Mouse (Mus musculus) CH12.LX (cell line): ENCODE measurements around the gene Hacl1.

Source experiments
- CTCF ChIP-seq, 2 experiments: IDR thresholded peaks in 1 of 2; conservative IDR thresholded peaks in 1 of 2; 2 replicates each; pipeline ENCODE4 v1.5.1; 2011 to 2012; ENCODE audit warnings: low read depth in 2 of 2, low read length in 2 of 2, improper control_type of control experiment in 1 of 2, inconsistent platforms in 1 of 2, mild to moderate bottlenecking in 1 of 2, moderate library complexity in 1 of 2
- EP300 ChIP-seq: IDR thresholded peaks from 2 replicates; pipeline ENCODE4 v1.6.1; 2011; ENCODE audit warnings: low read length, improper control_type of control experiment
- MAZ ChIP-seq: IDR thresholded peaks from 2 replicates; pipeline ENCODE4 v1.6.1; 2012; ENCODE audit warnings: low read depth, mild to moderate bottlenecking, inconsistent platforms, low read length, improper control_type of control experiment, moderate library complexity
- NELFE ChIP-seq: IDR thresholded peaks from 2 replicates; pipeline ENCODE4 v1.6.1; 2011; ENCODE audit warnings: low read depth, low read length, improper control_type of control experiment
- POLR2A ChIP-seq: IDR thresholded peaks from 2 replicates; pipeline ENCODE4 v1.6.1; 2011; ENCODE audit warnings: low read depth, mild to moderate bottlenecking, improper control_type of control experiment, low read length
- RCOR1 ChIP-seq: conservative IDR thresholded peaks from 2 replicates; pipeline ENCODE4 v1.6.1; 2012; ENCODE audit warnings: low read depth, mild to moderate bottlenecking, inconsistent platforms, low read length, improper control_type of control experiment

GRCm38 (mm10) chr14:31686231-31686630, 45.1 kb upstream of the Hacl1 start:
- TF ChIP-seq NELFE (no peak), RCOR1 (no peak), POLR2A (no peak), MAZ (no peak), CTCF (conservative IDR thresholded peaks at IDR 0.05 in 1 of 2, IDR thresholded peaks at IDR 0.05 in 1 of 2; ENCODE audit: low read depth in 2 of 2, low read length in 2 of 2) (no peak), EP300 (no peak)
